Mouse (Mus musculus): ENCODE results near the gene Zfp668.

The Zfp668 gene

GRCm38 (mm10) chr7:127895442-127895841 lies 18.8 kb upstream of the Zfp668 start, which contains the start of the genes Gm21974 and Vkorc1:
TSS of gene Gm21974 (minus strand) at chr7:127895454.
TSS of gene Vkorc1 (minus strand) at chr7:127895617.
- peak; percentile 95 for DNase-seq (ENCODE audit: low read depth, low spot score)

- DNase-seq (ENCODE audit: low read depth, low spot score) = no peak
These were observed 17.9 kb upstream of the Zfp668 start for GRCm38 (mm10) chr7:127894480-127894879.

- no peak for DNase-seq (ENCODE audit: low read depth, low spot score)
These were observed 14.2 kb upstream of the Zfp668 start, which contains the start of gene Prss53 for GRCm38 (mm10) chr7:127890798-127891197. TSS of gene Prss53 (minus strand) at chr7:127890970.

GRCm38 (mm10) chr7:127888821-127889220 lies 12.2 kb upstream of the Zfp668 start:
- DNase-seq (ENCODE audit: low read depth, low spot score) = no peak

GRCm38 (mm10) chr7:127887781-127888180 lies 11.2 kb upstream of the Zfp668 start:
- no peak for DNase-seq (ENCODE audit: low read depth, low spot score)

GRCm38 (mm10) chr7:127887191-127887590 lies 10.6 kb upstream of the Zfp668 start:
- no peak for DNase-seq (ENCODE audit: low read depth, low spot score)

GRCm38 (mm10) chr7:127886551-127886950 lies 9.9 kb upstream of the Zfp668 start:
- no peak for DNase-seq (ENCODE audit: low read depth, low spot score)

GRCm38 (mm10) chr7:127885951-127886350 lies 9.3 kb upstream of the Zfp668 start:
- DNase-seq (ENCODE audit: low read depth, low spot score) = peak; percentile 65

- DNase-seq (ENCODE audit: low read depth, low spot score) = no peak
These were observed 3.8 kb upstream of the Zfp668 start for GRCm38 (mm10) chr7:127880431-127880830.

- no peak for DNase-seq (ENCODE audit: low read depth, low spot score)
These were observed 2.7 kb upstream of the Zfp668 start for GRCm38 (mm10) chr7:127879301-127879700.

GRCm38 (mm10) chr7:127876041-127876466 lies 574 bp downstream of the Zfp668 start, which contains the start of gene Zfp646:
TSS of gene Zfp646 (plus strand) at chr7:127876221.
- DNase-seq (ENCODE audit: low read depth, low spot score) = peak; percentile 75

- peak; percentile 79 for DNase-seq (ENCODE audit: low read depth, low spot score)
These were observed 1.0 kb downstream of the Zfp668 start for GRCm38 (mm10) chr7:127875627-127876001.

GRCm38 (mm10) chr7:127874812-127875626 lies 1.6 kb downstream of the Zfp668 start:
- no peak for DNase-seq (ENCODE audit: low read depth, low spot score)

- DNase-seq (ENCODE audit: low read depth, low spot score) = peak; percentile 30
These were observed 6.3 kb downstream of the Zfp668 start for GRCm38 (mm10) chr7:127870136-127870821.

- peak; percentile 60 for DNase-seq (ENCODE audit: low read depth, low spot score)
These were observed 7.3 kb downstream of the Zfp668 start for GRCm38 (mm10) chr7:127869149-127869810.

GRCm38 (mm10) chr7:127867641-127868040 lies 9.0 kb downstream of the Zfp668 start:
- DNase-seq (ENCODE audit: low read depth, low spot score) = no peak

GRCm38 (mm10) chr7:127866434-127866833 lies 10.2 kb downstream of the Zfp668 start:
- no peak for DNase-seq (ENCODE audit: low read depth, low spot score)

- no peak for DNase-seq (ENCODE audit: low read depth, low spot score)
These were observed 18.4 kb downstream of the Zfp668 start for GRCm38 (mm10) chr7:127858258-127858657.

GRCm38 (mm10) chr7:127850906-127851305 lies 25.7 kb downstream of the Zfp668 start:
- DNase-seq (ENCODE audit: low read depth, low spot score) = peak; percentile 88

- DNase-seq (ENCODE audit: low read depth, low spot score) = peak; percentile 78
These were observed 26.4 kb downstream of the Zfp668 start for GRCm38 (mm10) chr7:127849973-127850875.

Data from 3T3-L1 (cell line).